Mouse (Mus musculus) frontal cortex, postnatal 36 days (tissue): ENCODE data around the gene Snx29.
"Not testable (repeated sequence)": the region's sequence is repeated elsewhere in the genome, so short reads cannot be mapped to it uniquely, and the experiment has no call there.

Experiments
- DNase-seq, 2 experiments: peaks; one replicate each; pipeline ENCODE4 v3.0.0; 2022; ENCODE audit warnings: low spot score in 2 of 2

Snx29 gene

GRCm38 (mm10) chr16:11448696-11449095 lies 126.0 kb downstream of the Snx29 start:
- DNase-seq: not testable (repeated sequence)

- DNase-seq: no peak
Measured at GRCm38 (mm10) chr16:11449344-11449743, 126.6 kb downstream of the Snx29 start.

- DNase-seq: no peak
Measured at GRCm38 (mm10) chr16:11450626-11451025, 127.9 kb downstream of the Snx29 start.

DNA sequence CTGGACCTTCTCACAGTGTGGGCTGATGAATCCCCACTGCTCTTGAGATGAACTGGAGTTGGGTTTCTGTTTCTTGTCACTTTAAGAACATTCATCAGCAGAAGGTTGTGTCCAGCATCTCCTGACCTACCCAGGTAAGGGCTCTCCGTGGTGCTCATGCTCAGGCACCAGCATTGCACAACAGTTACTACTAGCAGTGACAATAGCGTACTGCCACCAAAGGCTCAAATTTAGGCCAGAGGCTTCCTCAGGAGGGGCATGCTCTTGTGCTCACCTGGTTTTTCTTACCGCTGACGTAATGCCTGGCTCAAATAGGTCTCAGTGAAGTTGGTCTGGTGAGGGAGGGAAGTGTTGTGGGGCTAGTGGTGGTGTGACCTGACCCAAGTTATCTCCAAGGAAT lies 132.2 kb downstream of the Snx29 start:
- DNase-seq: no peak

- DNase-seq: peak in 1 of 2 experiments; percentile 17
Measured at GRCm38 (mm10) chr16:11455545-11456140, 132.9 kb downstream of the Snx29 start.

DNA sequence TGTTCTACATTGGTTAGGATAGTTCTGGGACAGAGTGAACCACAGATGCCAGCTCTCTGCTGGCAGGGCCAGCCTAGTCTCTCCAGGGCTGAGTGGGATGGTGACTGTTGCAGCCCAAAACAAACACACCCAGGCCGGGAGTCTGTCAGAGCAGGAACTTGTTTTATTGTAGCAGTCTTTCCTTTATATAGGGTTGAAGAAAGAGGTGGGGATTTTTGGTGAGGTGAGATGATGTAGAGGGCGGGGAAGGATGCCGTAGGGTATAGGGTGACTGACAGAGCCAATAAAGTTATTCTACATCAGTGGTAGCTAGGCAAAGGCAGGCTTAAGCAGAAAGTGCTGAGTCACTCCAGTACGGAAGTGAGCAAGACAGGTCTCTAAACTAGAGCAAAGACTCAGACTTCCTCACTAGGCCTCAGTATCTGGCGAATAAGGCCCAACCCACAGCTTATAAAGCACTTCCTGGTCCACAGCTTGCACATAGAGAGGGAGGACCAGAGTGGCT lies 133.5 kb downstream of the Snx29 start:
- peak in 1 of 2 experiments; percentile 25 for DNase-seq

DNA sequence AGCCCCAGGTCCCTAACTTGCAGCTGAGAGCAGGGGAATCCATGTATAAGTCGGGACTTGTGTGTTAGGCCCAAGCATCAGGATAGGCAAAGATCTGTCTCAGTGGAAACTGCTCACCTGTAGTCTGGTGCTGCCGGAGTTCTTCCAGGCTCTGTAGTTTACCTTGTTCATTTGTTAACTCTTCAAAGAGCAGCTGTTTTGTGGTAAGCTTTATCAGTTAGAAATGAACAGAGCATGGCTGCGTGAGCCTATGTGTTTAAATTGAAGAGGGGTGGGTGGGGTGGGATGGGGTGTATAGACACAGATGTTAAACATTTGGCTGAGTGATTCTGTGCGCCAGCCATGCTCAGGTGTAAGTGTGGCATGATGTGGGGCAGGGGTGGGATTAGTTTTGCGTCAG lies 134.4 kb downstream of the Snx29 start:
- DNase-seq: no peak

GRCm38 (mm10) chr16:11457609-11458350 lies 135.1 kb downstream of the Snx29 start:
- DNase-seq: no peak

DNA sequence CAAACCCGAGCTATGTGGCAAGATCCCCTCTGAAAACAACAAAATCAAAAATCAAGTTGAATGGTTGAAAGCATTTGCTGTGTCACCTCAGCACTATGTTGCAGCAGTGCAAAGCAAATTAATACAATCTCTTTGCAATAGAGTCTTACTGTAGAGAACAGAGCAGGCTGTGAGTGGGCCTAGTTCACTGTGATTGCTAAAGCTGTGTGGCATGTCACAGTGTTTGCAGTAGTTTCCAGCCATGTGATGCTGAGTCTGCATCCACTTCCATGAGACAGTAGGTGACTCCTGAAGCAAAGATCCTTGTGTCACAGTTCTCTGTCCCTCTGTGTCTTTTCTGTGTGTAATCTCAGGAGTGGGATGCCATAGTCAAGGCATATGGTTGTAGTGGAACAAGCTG lies 137.5 kb downstream of the Snx29 start:
- DNase-seq: no peak

- peak; percentile 69 to 88 for DNase-seq
Measured at GRCm38 (mm10) chr16:11461612-11462011, 138.9 kb downstream of the Snx29 start.

DNA sequence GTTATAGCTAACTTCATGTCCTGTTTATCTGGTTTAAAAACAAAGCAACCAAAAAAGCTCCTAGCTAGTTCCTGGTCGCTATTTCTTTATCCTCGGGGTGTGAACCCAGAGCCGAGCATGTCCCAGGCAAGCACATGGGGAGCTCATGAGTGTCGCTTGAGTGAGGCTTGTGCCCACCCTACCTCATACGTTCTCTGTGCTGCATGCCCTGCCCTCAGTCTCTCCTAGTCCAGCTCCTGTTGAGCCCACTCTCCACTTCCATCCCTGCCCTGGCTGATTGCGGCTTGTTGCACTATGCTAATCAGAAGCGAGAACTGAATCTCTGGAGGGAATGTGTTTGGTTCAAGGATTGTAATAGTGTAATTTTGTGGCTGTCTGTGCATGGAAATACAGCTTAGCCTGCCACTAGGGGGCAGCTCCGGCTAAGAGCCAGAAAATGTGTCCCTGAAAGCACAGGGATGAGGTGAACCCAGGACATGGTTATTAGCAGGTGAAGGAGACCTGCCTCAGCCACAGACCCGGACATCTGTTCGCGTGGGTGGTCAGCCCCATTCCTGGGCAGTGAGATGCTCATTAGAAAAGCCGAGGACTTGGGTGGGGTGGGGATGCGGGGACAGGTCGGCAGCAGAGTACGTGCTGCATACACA lies 145.9 kb downstream of the Snx29 start:
- DNase-seq: peak; percentile 74 to 79

GRCm38 (mm10) chr16:11469491-11469890 lies 146.8 kb downstream of the Snx29 start:
- no peak for DNase-seq

DNA sequence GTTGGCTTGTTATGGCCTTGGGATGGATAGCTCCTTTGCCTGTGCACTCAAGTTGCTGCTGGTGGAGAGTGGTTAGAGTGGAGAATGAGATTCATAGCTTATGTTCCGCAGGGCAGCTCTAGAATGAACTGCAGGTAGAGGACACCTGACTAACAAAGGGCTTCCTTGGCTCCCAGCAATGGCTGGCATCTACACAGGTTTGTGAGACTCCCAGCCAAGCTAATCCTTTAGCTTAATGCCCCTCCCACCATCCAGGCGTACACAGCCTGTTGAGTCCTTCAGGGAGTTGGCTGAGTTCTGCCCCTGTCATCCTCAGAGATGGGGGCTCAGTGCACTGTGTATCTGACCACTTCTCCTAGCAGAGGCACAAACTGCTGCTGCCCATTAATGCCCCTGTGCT lies 148.5 kb downstream of the Snx29 start:
- no peak for DNase-seq

DNA sequence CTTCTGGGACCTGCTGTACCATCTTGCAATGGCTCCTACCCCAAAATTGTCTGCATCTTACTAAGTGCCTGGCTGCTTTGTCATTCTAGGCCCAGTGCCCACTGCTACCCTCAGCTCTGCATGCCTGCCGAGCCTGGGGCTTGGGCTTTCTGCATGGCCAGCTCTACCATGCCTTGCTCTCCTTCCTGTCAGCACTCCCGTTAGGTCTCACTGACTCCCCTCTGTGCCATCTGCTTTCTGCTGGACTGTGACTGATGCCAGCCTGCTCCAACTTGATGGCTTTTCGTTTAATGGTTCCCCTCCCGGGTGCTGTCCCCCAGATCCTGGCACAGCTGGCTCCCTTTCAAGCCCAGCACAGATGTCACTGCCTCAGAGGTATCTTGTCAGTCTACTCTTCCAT lies 150.1 kb downstream of the Snx29 start:
- DNase-seq: no peak

DNA sequence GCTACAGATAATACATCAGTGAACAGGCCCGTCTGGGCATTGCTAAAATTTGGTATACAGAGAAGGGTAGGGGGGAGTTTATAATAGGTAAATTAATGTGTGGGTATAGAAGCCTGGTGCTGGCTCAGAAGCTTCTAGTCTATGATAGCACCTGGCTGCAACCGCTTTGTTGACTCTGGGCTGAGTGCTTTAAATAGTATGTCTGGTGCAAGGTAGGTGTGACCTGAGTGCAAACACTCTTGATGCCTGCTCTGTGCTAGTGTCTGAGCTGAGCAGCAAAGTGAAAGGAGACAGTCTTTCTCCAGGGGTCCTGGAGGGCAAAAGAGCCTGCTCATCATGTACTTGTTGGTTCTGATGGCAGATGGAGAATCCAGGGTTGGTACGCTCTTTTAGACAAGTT lies 150.8 kb downstream of the Snx29 start:
- no peak for DNase-seq

DNA sequence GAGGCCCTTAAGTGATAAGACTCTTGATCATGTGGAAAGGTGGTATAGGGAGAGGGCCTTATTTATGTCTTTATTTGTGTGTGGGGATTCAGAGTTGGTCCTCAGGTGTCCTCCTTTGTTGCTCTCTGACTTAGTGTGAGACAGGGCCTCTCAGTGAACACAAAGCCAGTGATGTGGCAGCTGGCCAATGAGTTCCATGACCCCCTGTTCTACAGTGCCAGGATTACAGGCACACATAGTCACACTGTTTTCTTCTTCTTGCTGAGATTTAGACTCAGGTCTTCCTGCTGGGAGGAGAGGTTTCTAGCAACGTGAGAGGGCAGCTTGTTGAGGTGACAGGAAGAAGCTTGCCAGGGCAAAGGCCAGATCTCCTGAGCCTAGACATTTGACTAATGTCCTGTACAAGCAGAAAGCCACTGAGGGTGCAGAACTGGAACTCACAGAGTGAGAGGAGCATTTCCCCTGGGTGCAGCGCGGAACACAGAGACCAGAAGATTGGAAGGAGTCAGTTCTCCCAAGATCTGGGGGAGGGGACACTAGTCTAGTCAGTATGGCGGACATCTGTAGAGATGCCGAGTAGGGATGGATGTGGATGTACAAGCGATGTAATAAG lies 151.3 kb downstream of the Snx29 start:
- no peak for DNase-seq

- no peak for DNase-seq
Measured at GRCm38 (mm10) chr16:11475137-11475943, 152.6 kb downstream of the Snx29 start.

GRCm38 (mm10) chr16:11476314-11476713 lies 153.6 kb downstream of the Snx29 start:
- DNase-seq: no peak

GRCm38 (mm10) chr16:11476968-11477367 lies 154.3 kb downstream of the Snx29 start:
- DNase-seq: no peak

DNA sequence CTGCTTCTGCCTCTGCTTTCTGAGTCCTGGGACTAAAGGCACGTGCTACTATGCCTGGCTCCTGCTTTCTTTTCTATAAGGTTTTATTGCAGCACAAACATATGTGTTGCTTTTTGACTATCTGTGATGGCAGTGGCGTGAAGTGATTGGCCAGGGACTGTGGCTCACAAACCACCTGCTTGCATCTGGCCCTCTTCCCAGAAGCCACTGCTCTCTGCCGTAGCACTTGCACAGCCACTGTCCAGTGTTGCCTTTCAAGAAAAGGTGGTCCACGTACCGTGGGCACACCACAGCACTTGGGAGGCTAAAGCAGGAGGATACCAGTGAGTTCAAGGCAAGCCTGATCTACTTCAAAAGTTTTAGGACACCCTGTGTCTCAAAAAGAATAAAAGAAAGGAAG lies 154.9 kb downstream of the Snx29 start:
- no peak for DNase-seq

- no peak for DNase-seq
Measured at GRCm38 (mm10) chr16:11479605-11480004, 156.9 kb downstream of the Snx29 start.

- no peak for DNase-seq
Measured at GRCm38 (mm10) chr16:11482189-11482588, 159.5 kb downstream of the Snx29 start.
